Mouse (Mus musculus) CH12.LX (cell line): ENCODE data around the gene Cfh. TPM values are rescaled to one million over a fixed set of nuclear protein-coding genes. Genes with fewer than 3 reads are reported as not detected.

Experiments used
- DNase-seq: peaks from one replicate; pipeline ENCODE4 v3.0.0-alpha.2; 2013; ENCODE audit errors: extremely low read depth
- H3K27ac ChIP-seq: 2 replicates; pipeline ENCODE4 v1.5.1; 2012; ENCODE audit warnings: low read depth, mild to moderate bottlenecking, control low read depth, moderate library complexity; ENCODE audit not compliant: insufficient read depth
- H3K27me3 ChIP-seq: replicated peaks from 2 replicates; pipeline ENCODE3; 2012; ENCODE audit warnings: inconsistent platforms
- H3K36me3 ChIP-seq, 2 experiments: replicated peaks in 1 of 2; 2 replicates each; pipeline versions ENCODE3 to v1.6.1; 2012; ENCODE audit warnings: inconsistent platforms in 1 of 2, low read length in 1 of 2, mild to moderate bottlenecking in 1 of 2, mixed read lengths in 1 of 2, moderate library complexity in 1 of 2; ENCODE audit not compliant: control insufficient read depth in 1 of 2, insufficient read depth in 1 of 2
- H3K4me1 ChIP-seq, 2 experiments: 2 replicates each; pipeline ENCODE4 v1.6.1; 2012; ENCODE audit warnings: inconsistent platforms in 1 of 2, moderate library complexity in 1 of 2; ENCODE audit not compliant: insufficient read depth in 2 of 2, control insufficient read depth in 1 of 2
- H3K4me2 ChIP-seq: 2 replicates; pipeline ENCODE4 v1.6.1; 2012; ENCODE audit warnings: low read depth, mild to moderate bottlenecking, control low read depth; ENCODE audit not compliant: poor library complexity, insufficient read depth, severe bottlenecking
- H3K4me3 ChIP-seq, 3 experiments: fragments of 150-350 bp in 1 of 3; sonication (generic) in 1 of 3; replicated peaks in 1 of 3; 2 replicates each; pipeline versions ENCODE3 to v1.5.1; 2011 to 2012; ENCODE audit warnings: low read depth in 2 of 3, low read length in 2 of 3, mild to moderate bottlenecking in 2 of 3, moderate library complexity in 2 of 3, control low read depth in 1 of 3, improper control_type of control experiment in 1 of 3, inconsistent platforms in 1 of 3, mixed read lengths in 1 of 3; ENCODE audit not compliant: poor library complexity in 1 of 3
- H3K79me2 ChIP-seq: replicated peaks from 2 replicates; pipeline ENCODE4 v1.6.1; 2012; ENCODE audit warnings: mild to moderate bottlenecking, moderate library complexity; ENCODE audit not compliant: control insufficient read depth, poor library complexity, insufficient read depth, severe bottlenecking; ENCODE audit errors: extremely low read depth
- H3K9ac ChIP-seq: 2 replicates; pipeline ENCODE4 v1.6.1; 2012; ENCODE audit warnings: low read depth, mild to moderate bottlenecking, control low read depth, moderate library complexity; ENCODE audit not compliant: insufficient read depth
- H3K9me3 ChIP-seq: replicated peaks from 2 replicates; pipeline ENCODE3; 2012; ENCODE audit warnings: low read length, inconsistent platforms, mixed read lengths
- BHLHE40 ChIP-seq: IDR thresholded peaks from 2 replicates; pipeline ENCODE4 v1.6.1; 2011; ENCODE audit warnings: mild to moderate bottlenecking, low read depth, low read length, improper control_type of control experiment
- CHD2 ChIP-seq: IDR thresholded peaks from 2 replicates; pipeline ENCODE4 v1.6.1; 2011; ENCODE audit warnings: low read length, improper control_type of control experiment
- CTCF ChIP-seq, 2 experiments: IDR thresholded peaks in 1 of 2; conservative IDR thresholded peaks in 1 of 2; 2 replicates each; pipeline ENCODE4 v1.5.1; 2011 to 2012; ENCODE audit warnings: low read depth in 2 of 2, low read length in 2 of 2, improper control_type of control experiment in 1 of 2, inconsistent platforms in 1 of 2, mild to moderate bottlenecking in 1 of 2, moderate library complexity in 1 of 2
- E2F4 ChIP-seq: IDR thresholded peaks from 2 replicates; pipeline ENCODE4 v1.6.1; 2011; ENCODE audit warnings: low read depth, low read length, improper control_type of control experiment; ENCODE audit not compliant: insufficient replicate concordance
- EP300 ChIP-seq: IDR thresholded peaks from 2 replicates; pipeline ENCODE4 v1.6.1; 2011; ENCODE audit warnings: low read length, improper control_type of control experiment
- HCFC1 ChIP-seq: IDR thresholded peaks from 2 replicates; pipeline ENCODE4 v1.6.1; 2012; ENCODE audit warnings: low read depth, mild to moderate bottlenecking, inconsistent platforms, low read length, improper control_type of control experiment
- IRF4 ChIP-seq: IDR thresholded peaks from 2 replicates; pipeline ENCODE4 v1.6.1; 2014; ENCODE audit warnings: low read depth, mild to moderate bottlenecking, inconsistent platforms, low read length, improper control_type of control experiment
- JUND ChIP-seq: conservative IDR thresholded peaks from 2 replicates; pipeline ENCODE4 v1.6.1; 2011; ENCODE audit warnings: low read depth, low read length, improper control_type of control experiment
- MAFK ChIP-seq: IDR thresholded peaks from 2 replicates; pipeline ENCODE4 v1.6.1; 2011; ENCODE audit warnings: low read length, improper control_type of control experiment; ENCODE audit not compliant: insufficient replicate concordance
- MAX ChIP-seq: IDR thresholded peaks from 2 replicates; pipeline ENCODE4 v1.6.1; 2011; ENCODE audit warnings: low read length, improper control_type of control experiment
- MAZ ChIP-seq: IDR thresholded peaks from 2 replicates; pipeline ENCODE4 v1.6.1; 2012; ENCODE audit warnings: low read depth, mild to moderate bottlenecking, inconsistent platforms, low read length, improper control_type of control experiment, moderate library complexity
- MEF2A ChIP-seq: IDR thresholded peaks from 2 replicates; pipeline ENCODE4 v1.6.1; 2014; ENCODE audit warnings: low read depth, mild to moderate bottlenecking, inconsistent platforms, low read length, improper control_type of control experiment, borderline replicate concordance
- MXI1 ChIP-seq: IDR thresholded peaks from 2 replicates; pipeline ENCODE4 v1.6.1; 2011; ENCODE audit warnings: mild to moderate bottlenecking, low read depth, low read length, improper control_type of control experiment
- NELFE ChIP-seq: IDR thresholded peaks from 2 replicates; pipeline ENCODE4 v1.6.1; 2011; ENCODE audit warnings: low read depth, low read length, improper control_type of control experiment
- NRF1 ChIP-seq: IDR thresholded peaks from 2 replicates; pipeline ENCODE4 v1.6.1; 2014; ENCODE audit warnings: low read depth, mild to moderate bottlenecking, inconsistent platforms, low read length, improper control_type of control experiment, moderate library complexity
- RAD21 ChIP-seq: IDR thresholded peaks from 2 replicates; pipeline ENCODE4 v1.6.1; 2011; ENCODE audit warnings: low read depth, mild to moderate bottlenecking, low read length, improper control_type of control experiment, moderate library complexity
- RCOR1 ChIP-seq: conservative IDR thresholded peaks from 2 replicates; pipeline ENCODE4 v1.6.1; 2012; ENCODE audit warnings: low read depth, mild to moderate bottlenecking, inconsistent platforms, low read length, improper control_type of control experiment
- SIN3A ChIP-seq: IDR thresholded peaks from 2 replicates; pipeline ENCODE4 v1.6.1; 2012; ENCODE audit warnings: low read length, improper control_type of control experiment, inconsistent platforms
- SMC3 ChIP-seq: IDR thresholded peaks from 2 replicates; pipeline ENCODE4 v1.6.1; 2011; ENCODE audit warnings: low read depth, low read length, improper control_type of control experiment
- TBP ChIP-seq: conservative IDR thresholded peaks from 2 replicates; pipeline ENCODE4 v1.6.1; 2011; ENCODE audit warnings: low read depth, low read length, improper control_type of control experiment
- UBTF ChIP-seq: IDR thresholded peaks from 2 replicates; pipeline ENCODE4 v1.6.1; 2012; ENCODE audit warnings: low read depth, mild to moderate bottlenecking, inconsistent platforms, low read length, improper control_type of control experiment, moderate library complexity
- USF2 ChIP-seq: conservative IDR thresholded peaks from 2 replicates; pipeline ENCODE4 v1.6.1; 2011; ENCODE audit warnings: low read depth, low read length, improper control_type of control experiment
- ZC3H11A ChIP-seq: IDR thresholded peaks from 2 replicates; pipeline ENCODE4 v1.6.1; 2012; ENCODE audit warnings: low read depth, mild to moderate bottlenecking, inconsistent platforms, low read length, improper control_type of control experiment
- ZKSCAN1 ChIP-seq: IDR thresholded peaks from 2 replicates; pipeline ENCODE4 v1.6.1; 2012; ENCODE audit warnings: low read depth, inconsistent platforms, low read length, improper control_type of control experiment, borderline replicate concordance
- ZNF384 ChIP-seq: IDR thresholded peaks from 2 replicates; pipeline ENCODE4 v1.6.1; 2012; ENCODE audit warnings: low read depth, low read length, improper control_type of control experiment, inconsistent platforms
- dilution Hi-C: fragments of 300-500 bp; cut with MboI; formaldehyde crosslinking; loops from 2 replicates; pipeline ENCODE4 v1.14.3; 2020; ENCODE audit warnings: low sequenced_read_pairs; ENCODE audit not compliant: extremely low pct_unique_long_range_greater_than_20kb, extremely low pct_ligation_motif_present
- in situ Hi-C: fragments of 300-500 bp; cut with MboI; formaldehyde crosslinking; loops from 3 replicates; pipeline ENCODE4 v1.14.3; 2019; ENCODE audit warnings: low sequenced_read_pairs, low pct_ligation_motif_present, low pct_unique_long_range_greater_than_20kb, mixed read lengths
- polyA plus RNA-seq: library from polyadenylated mRNA; unstranded; fragments of >175 nt; gene quantifications from 2 replicates; pipeline ENCODE4 v1.2.1, GENCODE M21; 2012; ENCODE audit warnings: low read depth; ENCODE audit not compliant: insufficient read length
- total RNA-seq, 2 experiments: library from RNA; depleted of rRNA; stranded (reverse); fragments of 300-350 nt in 1 of 2; fragments of >200 nt in 1 of 2; gene quantifications; 2 replicates each; pipeline ENCODE4 v1.2.3; 2012 to 2014

Cfh gene
- total and polyA plus RNA-seq, 3 experiments = not detected

DNA sequence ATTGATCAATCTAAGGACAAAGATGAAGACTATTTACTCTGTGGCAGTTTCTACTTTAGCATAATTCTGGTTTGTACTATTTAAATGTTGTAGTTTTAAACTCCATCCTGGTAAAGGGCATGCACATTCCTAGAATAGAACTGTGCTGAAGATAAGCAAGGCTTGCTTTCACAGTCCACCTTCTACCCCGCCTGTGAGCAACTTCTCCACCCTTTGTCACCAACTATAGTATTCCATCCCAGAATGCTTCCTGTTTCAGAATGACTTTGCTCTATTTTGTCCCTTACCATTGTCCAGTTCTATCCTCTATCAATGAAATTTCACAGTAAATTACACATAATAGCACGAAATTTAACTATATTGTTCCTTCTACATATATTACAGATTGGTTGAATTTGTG is 8.1 kb downstream of the Cfh start:
- TF ChIP-seq TBP (no peak), MAZ (no peak), SIN3A (no peak), MAFK (no peak), MAX (no peak), HCFC1 (no peak), CHD2 (no peak), JUND (no peak), E2F4 (no peak), RCOR1 (no peak), MXI1 (no peak), NELFE (no peak), ZNF384 (no peak), NRF1 (no peak), EP300 (no peak), IRF4 (no peak), BHLHE40 (no peak), ZC3H11A (no peak), MEF2A (no peak)

DNA sequence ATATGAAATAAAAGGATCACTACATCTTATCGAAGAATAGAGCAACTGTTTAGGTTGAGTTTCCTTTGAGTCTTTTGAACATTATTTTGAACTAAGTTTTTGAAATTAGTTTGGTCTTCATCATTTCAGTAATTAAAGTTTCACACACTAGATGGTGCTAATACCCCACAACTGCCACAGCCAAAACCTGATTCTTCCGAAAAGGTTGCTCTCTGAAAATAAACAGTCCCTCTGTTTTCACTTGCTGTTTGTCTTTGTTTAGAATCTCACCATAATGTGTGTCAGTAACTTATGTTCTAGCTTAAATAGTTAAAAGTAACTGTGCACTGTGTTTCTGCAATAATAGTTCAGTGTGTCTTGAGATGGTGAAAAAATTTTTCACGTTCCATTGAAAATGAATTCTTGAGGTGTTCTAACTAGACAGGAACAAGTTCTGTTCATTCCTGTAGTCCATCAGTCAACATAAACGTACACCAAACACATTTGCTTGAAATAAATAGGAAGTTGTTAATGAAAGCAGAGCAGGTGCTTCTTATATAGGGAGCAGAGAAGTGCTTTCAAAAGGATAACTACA is 11.9 kb downstream of the Cfh start:
- TF ChIP-seq CTCF (conservative IDR thresholded peaks at IDR 0.05 in 1 of 2, IDR thresholded peaks at IDR 0.05 in 1 of 2; ENCODE audit: low read depth in 2 of 2, low read length in 2 of 2) = peak in 1 of 2 experiments; percentile 64; a peak in 2 of 4 replicates
- TF ChIP-seq MXI1 = no peak
- no peak for TF ChIP-seq ZKSCAN1
- TF ChIP-seq TBP = no peak
- TF ChIP-seq E2F4 = no peak
- TF ChIP-seq MAFK = no peak
- no peak for TF ChIP-seq BHLHE40
- no peak for TF ChIP-seq UBTF
- TF ChIP-seq USF2 = no peak
- TF ChIP-seq MAZ = no peak
- no peak for TF ChIP-seq EP300
- TF ChIP-seq RAD21 = peak; percentile 75
- no peak for TF ChIP-seq IRF4
- TF ChIP-seq SMC3 = peak; percentile 56
- H3K79me2 ChIP-seq = no peaks in the 10 kb centered on the region
- no peak overlapping the region for H3K4me2 ChIP-seq
- H3K9ac ChIP-seq = no peak overlapping the region
- no peak overlapping the region for H3K4me3 ChIP-seq
- peaks cover 7% of the 10 kb centered on the region for H3K9me3 ChIP-seq
- no peaks in the 10 kb centered on the region for H3K4me1 ChIP-seq
- dilution Hi-C loops (no loop called here), in situ Hi-C loops (loop anchor here (25.0 kb wide), 2 partner anchors 366 to 491 kb away; no protein-coding TSS in a partner anchor)
- no peaks in the 10 kb centered on the region for H3K36me3 ChIP-seq
- peak; percentile 8 for DNase-seq
- no peaks in the 10 kb centered on the region for H3K27me3 ChIP-seq
- H3K27ac ChIP-seq = no peak overlapping the region

More for the DNA sequence above, 8.1 kb downstream of the Cfh start:
- Histone ChIP-seq H3K9ac (no peak overlapping the region), H3K79me2 (no peaks in the 10 kb centered on the region), H3K27me3 (no peaks in the 10 kb centered on the region), H3K4me2 (no peak overlapping the region), H3K9me3 (no peaks in the 10 kb centered on the region), H3K27ac (no peak overlapping the region), H3K4me3 (no peak overlapping the region), H3K36me3 (no peaks in the 10 kb centered on the region), H3K4me1 (no peaks in the 10 kb centered on the region)
- in situ Hi-C loops = no loop called here
- dilution Hi-C loops = no loop called here
- DNase-seq = no peak
